Mouse (Mus musculus): ENCODE measurements around the gene Pax7. TPM values are rescaled to one million over a fixed set of nuclear protein-coding genes. Genes with fewer than 3 reads are reported as not detected.

Pax7 gene
- total RNA-seq, 2 experiments from 2014 or later: not detected

DNA sequence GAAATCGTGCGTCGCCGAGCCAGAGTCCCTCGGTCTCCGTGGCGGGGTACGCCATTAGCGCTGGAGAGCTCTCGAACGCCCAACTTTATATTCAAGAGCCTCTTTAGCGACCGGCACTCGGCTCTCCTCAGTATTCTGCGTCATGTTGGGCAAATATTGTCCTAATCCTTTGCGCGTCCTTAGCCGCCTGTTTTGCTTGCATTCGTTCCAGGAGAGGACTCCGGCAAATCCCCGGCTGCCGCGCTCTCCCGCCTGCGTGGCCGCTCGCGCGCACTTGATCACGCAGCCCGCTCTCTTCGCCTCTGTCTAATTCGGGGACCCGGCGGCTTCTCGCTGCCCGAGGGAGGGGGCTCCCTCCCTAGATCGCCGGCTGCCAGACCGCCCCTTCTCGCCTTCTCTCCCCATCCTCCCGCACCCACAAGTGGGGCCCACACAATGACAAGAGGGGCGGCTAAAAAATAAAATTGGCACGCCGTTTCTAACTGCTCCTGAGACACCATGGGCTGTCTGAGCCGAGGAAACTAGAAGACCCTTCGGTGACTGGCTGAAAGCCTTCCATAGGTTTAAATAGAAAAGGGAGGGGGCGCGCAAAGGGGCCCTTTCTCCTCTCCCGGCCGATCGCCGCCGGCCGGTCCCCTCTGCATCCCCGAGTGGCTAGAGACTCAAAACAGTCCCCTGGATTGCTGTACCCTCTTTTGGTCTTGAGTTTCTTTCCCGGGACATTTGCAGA lies 1.7 kb downstream of the Pax7 start:
- DNase-seq (ENCODE audit: low spot score in 2 of 2): no peak

DNA sequence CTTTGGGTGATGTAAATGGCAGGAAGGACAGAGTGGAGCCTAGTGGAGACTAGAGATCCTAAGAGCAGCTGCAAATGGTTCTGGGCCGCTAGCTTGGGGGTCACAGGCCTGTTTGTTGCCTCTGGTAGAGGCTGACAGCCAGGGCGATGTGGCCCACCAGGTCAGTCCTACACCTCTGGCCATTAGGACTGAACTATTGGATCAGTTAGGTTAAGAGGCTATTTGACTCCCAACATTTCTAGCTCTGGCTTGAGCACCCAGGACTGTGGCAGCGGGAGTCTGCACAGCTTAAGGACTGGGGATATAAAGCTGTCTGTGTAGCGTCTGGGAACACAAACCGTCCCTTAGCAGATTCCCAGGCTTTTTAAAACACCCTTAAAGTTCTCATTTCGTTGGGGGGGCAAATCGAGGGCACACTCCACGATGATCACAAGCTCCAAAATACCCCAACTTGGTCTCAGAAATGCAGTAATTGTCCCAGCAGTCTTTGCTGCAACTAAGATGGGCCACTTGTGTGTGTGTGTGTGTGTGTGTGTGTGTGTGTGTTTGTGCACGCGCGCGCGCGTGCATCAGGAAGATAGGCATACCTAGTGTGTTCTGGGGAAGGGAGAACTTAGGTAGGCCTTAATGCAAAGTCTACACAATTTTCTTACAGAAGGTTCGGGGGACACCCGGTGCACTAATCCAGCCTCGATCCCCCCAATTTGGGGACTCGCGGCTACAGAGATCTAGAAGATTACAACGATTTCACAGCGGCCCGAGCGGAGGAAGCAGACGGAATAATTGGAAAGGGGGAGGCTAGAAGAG lies 2.5 kb downstream of the Pax7 start:
- no peak for DNase-seq (ENCODE audit: low spot score in 2 of 2)

DNA sequence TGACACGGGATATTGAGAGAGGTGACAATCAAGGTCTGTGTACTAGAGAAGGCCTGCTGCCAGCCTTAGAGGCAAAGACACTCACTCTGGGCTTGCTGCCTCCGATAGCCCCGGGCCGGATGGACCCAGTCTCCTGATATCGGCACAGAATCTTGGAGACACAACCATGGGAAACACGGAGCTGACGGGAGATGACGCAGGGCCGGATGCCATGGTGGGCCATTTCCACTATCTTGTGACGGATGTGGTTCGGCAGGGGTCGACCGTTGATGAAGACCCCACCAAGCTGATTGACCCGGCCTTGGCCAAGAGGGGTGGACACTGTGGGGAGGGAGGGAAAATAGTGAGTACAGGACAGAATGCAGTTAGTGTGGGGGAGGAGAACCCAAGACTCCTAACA lies 3.3 kb downstream of the Pax7 start:
- no peak for DNase-seq (ENCODE audit: low spot score in 2 of 2)

DNA sequence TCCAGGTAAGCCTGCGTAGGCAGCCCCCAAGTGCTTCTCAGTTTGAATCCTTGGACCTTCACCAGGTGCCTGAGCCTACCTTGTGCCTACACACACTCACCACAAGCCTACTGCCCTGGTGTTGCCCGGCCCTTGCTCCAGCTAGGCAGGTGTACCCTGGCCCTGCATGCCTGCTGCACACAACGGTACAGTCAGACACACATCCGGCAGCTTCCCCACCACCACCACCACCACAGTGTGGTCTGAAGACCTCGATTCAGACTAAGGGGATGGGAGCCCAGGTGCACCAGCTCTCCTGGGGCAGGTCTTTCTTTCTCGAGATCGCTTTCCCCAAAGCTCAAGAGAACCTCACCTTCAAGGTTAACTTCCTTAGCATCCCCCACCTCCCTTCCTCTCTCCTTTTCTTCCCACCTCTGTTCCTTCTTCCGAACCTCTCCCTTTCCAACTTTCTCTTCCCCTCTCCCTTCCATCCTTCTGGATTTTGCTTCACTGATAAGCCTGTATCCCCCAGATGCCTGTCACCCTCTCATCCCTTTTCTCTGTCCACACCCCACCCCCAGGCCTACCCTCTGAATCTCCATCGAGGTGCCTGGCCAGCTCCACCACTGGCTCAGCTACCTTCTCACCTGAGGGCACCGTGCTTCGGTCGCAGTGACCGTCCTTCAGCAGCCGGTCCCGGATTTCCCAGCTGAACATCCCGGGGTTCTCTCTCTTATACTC lies 4.3 kb downstream of the Pax7 start:
- no peak for DNase-seq (ENCODE audit: low spot score in 2 of 2)

DNA sequence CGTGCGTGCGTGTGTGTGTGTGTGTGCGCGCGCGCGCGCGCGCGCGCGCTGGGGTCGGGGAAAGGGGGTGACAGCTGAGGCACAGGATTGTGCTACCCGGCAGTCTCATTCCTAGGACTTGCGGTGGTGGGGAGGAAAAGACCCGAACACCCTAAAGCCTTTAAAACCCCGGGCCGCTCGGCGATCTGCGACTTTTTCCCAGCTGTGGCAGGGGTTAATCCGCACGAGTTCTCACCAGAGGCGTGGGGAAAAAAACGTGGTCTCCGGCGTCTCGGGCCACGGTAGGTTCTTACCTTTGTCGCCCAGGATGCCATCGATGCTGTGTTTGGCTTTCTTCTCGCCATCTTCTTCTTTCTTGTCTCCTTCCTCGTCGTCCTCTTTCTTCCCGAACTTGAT lies 5.0 kb downstream of the Pax7 start:
- no peak for DNase-seq (ENCODE audit: low spot score in 2 of 2)

DNA sequence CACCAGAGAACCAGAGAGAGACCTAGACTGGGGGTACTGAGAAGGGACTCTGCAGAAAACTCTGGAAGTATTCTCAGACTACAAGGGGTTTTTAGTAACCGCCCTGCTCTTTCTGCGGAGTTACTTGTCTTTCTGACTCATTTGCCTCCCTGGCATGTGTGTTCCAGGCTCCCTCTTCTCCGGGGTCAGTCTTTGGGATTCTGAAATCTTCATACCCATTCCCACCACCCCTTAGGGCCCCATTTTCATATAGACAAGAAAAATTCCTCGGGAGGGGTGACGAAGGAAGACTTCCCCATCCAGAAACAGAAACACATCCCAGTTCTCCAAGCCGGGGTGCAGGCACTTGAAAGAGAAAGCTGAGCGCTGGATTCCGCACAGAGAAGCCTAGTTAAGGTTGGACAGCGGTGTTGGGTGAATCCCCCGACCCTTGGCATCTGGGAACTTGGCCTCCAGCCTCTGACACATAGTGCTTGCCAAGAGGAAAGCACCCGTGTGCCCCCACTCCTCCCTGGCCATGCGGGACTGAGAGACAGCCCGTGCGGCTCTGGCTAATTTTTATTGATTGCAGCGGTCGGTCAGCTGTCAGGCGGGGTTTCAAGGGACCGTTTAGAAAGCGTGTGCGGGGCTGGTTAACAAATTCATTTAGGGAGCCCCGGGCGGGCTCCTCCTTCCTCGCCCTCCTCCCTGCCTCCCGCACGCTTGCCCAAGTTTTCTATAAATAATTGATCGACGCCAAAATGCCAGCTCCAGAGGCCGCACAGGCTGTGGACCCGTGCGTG lies 5.6 kb downstream of the Pax7 start:
- no peak for DNase-seq (ENCODE audit: low spot score in 2 of 2)

DNA sequence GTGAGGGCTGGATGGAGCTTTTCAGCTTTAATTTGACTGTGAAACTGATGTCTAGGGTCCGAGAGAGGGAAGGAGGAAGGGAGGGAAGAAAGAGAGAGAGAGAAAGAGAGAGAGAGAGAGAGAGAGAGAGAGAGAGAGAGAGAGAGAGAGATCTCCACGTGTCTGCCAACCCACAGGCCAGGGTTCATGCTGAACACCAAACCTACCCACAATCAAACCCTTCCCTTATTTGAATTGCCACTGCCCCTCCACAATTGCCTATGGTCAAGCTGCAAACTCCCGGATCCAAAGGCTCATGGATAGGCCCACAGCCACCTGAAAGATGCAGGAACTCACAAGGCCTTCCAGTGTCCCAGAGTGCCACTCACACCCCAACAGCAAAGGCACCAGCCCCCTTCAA lies 7.1 kb downstream of the Pax7 start:
- DNase-seq (ENCODE audit: low spot score in 2 of 2): no peak

DNA sequence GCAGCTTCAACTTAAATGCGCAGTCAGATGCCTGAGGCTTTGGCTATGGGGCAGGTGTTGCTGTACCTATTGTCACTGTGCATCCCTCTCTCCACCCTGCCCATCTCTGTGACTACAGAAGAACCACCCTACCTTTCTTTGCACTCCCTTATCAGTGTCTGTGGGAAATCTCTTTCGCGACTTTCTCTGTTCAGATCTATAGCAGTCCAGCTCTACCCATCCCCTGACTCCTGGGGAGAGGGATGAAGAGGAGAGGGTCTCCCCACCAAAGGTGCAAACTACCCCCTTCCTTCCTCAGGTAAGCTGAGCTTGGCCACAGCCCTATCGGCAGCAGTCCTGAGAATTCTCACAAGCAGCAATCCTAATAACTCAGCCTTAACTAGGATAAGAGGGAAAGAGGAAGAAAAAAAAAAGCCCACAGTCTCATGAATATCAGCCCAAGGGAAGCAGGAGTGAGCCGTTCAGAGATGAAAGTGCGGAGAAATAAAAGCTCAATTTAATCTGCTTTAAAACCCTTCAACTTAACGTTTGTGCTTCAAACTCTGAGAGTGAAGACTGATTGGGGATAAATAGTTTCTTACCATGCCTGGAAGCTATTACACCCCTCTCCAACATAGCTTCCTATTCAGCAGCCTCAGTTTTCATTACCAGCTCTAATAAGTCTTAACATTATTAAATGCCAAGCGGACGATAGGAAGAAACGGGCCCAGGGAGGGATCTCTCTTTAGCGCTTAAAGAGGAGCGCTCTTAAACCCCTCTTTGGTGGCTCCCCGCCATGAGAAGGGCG lies 7.8 kb downstream of the Pax7 start:
- DNase-seq (ENCODE audit: low spot score in 2 of 2): no peak

DNA sequence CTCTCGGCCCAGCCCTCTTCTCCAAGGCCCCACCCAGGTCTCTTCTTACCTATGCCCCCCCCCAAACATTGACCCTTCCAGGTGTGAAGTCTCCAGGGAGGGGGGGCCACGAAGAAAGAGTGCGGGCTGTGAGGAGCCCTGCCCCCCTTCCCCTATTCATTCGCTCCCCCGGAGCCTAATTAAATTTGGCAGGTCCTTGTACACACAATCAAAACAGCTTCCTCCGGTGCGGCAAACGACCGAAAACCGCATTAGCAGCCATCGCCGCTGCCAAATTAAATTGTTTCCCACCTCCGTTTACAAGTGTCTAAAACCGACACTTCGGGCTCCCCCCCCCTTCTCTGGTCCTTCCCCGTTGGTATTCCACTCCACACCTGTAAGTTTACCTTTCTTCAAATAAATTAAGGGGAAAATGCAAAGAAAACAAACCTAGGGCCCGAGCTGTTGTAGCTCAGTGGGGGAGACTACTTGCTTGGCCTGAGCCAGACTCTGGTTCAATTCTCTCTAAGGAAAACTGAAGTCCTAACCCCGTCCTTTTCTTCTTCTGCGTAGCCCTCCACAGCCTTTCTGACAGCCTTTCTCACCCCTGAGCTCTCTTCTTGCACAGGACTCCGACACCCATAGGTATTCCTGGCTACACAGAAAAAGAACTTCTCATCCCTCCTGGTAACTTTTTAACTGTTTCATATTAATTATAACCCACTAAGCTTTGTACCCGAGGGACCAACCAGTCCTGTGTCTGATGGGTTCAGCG lies 8.6 kb downstream of the Pax7 start:
- DNase-seq (ENCODE audit: low spot score in 2 of 2): no peak

DNA sequence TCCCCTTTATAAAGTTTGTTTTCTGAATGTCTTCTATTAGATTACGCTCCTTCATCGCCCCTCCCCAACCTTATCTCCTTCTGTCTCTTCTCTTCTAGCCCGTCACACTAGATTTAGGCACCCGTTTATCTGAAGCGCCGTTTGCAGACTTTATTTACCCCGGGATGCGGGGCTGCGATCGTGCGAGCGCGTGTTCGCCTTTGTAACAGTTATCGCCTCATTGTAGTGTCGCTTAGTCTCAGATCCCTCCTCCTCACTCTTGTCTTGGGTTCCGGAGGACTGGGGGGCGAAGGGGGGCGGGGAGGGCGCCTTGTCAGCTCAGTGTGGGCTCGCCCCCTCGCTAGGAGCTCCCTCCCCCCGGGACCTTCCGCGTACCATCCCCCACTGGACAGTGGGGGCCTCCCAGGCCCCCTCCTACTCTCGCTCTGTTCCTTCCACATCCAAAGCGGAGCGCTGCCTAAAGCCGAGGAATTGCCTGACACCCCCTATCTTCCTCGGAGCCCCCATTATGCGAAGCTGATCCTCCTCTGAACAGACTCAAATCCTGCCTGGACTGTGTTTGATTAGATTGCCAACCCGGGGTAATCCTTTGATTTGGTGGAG lies 9.4 kb downstream of the Pax7 start:
- no peak for DNase-seq (ENCODE audit: low spot score in 2 of 2)

DNA sequence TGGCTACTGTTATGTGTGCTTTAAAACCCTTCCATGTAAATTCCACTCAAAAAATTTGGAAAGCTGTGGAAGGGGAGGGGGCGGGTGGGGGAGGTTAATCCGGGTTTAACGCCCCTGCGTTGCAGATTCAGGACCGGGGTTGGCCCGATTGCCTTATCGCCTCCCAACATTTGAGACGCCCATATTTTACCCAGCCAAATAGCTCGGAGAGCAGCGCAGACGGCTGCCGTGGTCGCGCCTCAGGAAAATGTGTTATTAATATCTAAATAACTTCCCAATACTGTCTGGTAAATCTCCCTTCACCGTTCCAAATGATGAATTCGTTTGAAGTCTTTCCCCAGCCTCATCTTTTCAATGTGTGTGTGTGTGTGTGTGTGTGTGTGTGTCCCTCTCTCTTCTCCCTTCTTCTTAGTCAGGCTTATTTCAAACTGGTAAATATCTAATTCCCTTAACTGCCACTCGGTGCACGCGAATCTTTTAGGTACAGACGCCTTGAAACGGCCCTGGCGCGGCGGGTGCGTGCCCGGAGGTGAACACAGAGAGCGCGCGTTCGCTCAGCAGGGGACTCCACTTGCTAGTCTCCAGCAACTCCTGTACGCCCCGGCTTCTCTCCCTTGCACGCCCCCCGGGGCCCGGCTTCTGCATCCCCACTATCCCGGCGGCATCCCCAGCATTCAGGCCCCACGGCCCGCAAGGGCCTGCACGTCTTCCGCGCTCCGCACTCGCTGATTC lies 10.0 kb downstream of the Pax7 start:
- no peak for DNase-seq (ENCODE audit: low spot score in 2 of 2)

DNA sequence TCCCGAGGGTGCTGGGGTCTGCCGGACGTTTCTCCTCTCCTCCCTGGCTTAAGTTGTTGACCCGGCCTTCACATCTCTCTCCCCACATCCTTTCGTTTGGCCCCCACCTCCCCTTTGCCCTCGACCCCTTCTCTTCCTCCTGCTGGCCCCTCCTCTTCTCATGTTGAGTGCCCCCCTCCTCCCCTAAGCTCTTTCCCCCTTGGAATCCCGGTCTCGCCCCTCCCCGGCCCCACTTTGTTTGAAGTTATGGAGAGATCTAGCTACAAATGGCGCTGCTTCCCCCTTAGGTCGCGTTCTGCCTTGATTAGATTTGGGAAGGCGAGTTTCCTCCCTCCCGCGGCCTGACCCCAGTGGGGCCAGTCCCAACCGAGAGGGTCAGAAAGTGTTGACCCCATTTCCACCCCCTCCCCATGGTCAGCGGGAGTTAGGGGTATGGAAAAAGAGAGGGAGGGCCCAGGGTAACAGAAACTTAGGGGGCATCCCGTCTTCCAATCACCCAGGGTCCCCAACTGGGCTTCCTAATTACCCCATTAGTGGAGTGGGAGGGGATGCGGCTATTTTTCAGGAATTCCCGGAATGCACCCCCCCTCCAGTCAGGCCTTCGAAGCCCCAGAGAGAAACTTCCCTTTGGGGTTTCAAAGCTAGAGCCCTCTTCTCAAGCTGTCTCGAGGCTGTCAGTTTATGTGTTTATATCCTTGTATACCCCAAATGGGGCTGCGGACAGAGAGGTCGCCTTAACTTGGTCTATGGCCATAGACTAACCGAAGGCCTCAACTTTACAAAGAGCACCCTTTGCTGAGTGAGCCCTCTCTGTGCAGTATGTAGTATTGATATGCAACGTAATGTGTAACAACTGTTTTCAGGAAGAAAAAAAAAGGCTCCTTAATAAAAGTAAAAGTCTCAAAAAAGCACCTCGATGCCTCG lies 10.9 kb downstream of the Pax7 start:
- no peak for DNase-seq (ENCODE audit: low spot score in 2 of 2)

DNA sequence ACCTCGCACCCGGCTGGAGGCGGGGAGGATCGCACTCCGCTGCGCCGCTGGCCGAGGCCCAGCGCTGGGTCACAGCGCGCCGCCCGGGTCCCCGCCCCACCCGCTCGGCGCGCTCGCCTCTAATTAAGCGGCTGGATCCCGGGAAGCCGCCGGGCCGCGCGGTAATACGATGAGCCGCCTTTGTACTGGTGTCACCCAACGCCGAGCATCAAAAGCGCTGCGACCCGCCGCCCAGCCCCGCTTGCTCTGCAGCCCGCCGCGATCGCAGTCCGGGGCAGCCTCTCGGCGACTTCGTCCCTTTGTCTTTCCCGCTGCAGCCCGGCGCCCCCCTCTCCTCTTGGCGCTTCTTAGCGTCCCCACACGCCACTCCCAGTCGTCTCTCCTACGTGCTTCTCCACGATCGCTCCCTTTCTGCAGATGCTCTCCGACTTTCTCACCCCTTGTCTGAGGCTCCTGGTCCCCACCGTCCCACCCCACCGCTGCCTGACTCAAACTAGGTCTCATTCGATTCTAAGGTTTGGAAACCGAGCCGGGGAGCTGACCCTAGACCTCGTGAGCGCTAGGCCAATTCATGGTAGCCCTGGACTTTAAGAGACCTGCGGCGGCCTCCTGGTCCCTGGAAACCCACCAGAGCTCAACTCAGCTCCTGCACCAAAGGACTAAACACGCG lies 11.7 kb downstream of the Pax7 start:
- no peak for DNase-seq (ENCODE audit: low spot score in 2 of 2)

DNA sequence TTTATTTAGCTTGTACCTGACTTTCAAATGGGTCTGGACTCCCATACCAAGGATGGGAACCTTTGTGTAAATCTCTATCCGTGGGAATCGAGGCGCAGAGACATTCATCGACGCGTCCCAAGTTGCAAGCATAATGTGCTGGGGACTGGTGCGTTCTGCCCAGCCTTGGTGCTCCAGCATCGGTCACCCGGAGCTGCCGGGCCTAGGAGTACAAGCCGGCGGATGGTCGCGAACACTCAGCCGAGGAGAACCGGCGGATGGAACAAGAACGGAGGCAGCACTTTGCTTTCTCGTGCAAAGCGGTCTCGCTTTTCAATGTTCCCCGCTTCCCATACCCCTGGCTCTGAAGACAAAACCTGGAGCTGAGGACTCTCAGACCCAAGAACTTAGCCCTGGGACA lies 12.3 kb downstream of the Pax7 start:
- no peak for DNase-seq (ENCODE audit: low spot score in 2 of 2)

DNA sequence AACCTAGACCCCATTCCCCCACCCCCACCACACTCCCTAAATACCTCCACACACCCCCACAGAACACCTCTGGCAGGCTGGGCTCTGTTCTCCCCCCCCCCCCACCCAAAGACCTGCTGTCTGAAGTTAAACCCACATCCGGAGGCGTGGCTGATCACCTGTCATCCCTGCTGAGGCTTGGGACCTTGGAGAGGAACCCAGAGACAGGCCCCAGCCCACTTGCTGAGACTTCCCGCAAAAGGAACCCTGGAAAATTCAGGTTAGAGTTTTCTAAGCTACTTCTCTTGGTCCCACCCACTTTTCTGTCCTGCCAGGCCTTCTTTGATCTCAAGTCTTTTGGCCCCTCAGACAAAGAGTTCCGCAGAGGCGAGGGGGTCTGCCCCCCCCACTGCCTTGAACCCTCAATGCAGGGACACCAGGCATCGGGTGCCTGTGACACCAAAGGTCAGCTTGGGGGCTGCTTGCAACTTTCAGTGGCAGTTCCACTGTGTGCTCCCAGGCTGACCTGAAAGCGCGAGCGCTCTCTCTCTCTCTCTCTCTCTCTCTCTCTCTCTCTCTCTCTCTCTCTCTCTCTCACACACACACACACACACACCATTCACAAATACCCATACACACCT lies 13.8 kb downstream of the Pax7 start:
- no peak for DNase-seq (ENCODE audit: low spot score in 2 of 2)

DNA sequence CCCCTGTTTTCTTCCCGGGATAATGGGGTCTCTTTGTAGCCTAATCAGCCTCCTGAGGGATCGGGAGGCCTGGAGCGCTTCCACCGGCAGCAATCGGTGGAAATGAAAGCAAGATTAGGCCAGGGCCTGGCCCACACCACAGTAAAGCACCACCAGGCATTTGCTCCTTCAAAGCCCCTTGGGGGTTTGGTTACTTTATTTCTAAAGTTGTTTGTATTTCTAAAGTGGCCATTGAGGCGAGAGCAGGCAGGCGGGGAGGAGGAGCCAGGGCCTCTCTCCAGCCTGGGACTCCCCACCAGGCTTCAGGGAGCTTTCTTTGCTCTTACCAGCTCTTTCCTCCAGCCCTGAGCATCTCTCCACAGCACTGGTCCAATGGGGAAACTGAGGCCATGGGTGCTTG lies 15.2 kb downstream of the Pax7 start:
- DNase-seq (ENCODE audit: low spot score in 2 of 2): no peak
